Mouse (Mus musculus): ENCODE measurements around the gene Lifr. TPM values are rescaled to one million over a fixed set of nuclear protein-coding genes. Genes with fewer than 3 reads are reported as not detected.

Gene Lifr
- total and polyA plus RNA-seq, 2 experiments from 2014 or later, result 14.9 to 24.0 TPM

- H3K4me1 ChIP-seq (ENCODE audit: control insufficient read depth, insufficient read depth), result peaks cover 23% of the 10 kb centered on the region
- no peaks in the 10 kb centered on the region for H3K27me3 ChIP-seq (ENCODE audit: control insufficient read depth, insufficient read depth, low read length)
- no peak overlapping the region; the same call in 1 of the 2 replicates for H3K9ac ChIP-seq (replicated peaks; ENCODE audit: low read depth, low read length)
- ATAC-seq (ENCODE audit: insufficient read depth, low read depth) (peak; percentile 91), DNase-seq (ENCODE audit: low spot score) (peak; percentile 92)
- peaks cover 57% of the 10 kb centered on the region for H3K36me3 ChIP-seq (replicated peaks; ENCODE audit: control insufficient read depth, insufficient read depth, low read length)
- WGBS, result 49% methylated on average over 22 of the region's 22 CpGs
- no peak overlapping the region for H3K4me3 ChIP-seq (ENCODE audit: low read depth, low read length)
- H3K9me3 ChIP-seq (replicated peaks; ENCODE audit: control insufficient read depth, low read length), result no peaks in the 10 kb centered on the region
- H3K27ac ChIP-seq (ENCODE audit: low read depth), result peak overlapping the region; percentile 92
- TF ChIP-seq EP300 (IDR thresholded peaks at IDR 0.05; ENCODE audit: low read depth), result peak; percentile 88
- TF ChIP-seq CTCF (IDR thresholded peaks at IDR 0.05; ENCODE audit: low read depth), result no peak
- no peak overlapping the region for H3K4me2 ChIP-seq (ENCODE audit: low read depth, low read length)
Measured at GRCm38 (mm10) chr15:7189678-7190454, 99.5 kb downstream of the Lifr start.

GRCm38 (mm10) chr15:7191074-7191473 lies 100.7 kb downstream of the Lifr start:
- peaks cover 45% of the 10 kb centered on the region for H3K36me3 ChIP-seq (replicated peaks; ENCODE audit: control insufficient read depth, insufficient read depth, low read length)

GRCm38 (mm10) chr15:7192582-7192981 lies 102.2 kb downstream of the Lifr start:
- DNase-seq (ENCODE audit: low spot score), result no peak
- Histone ChIP-seq H3K4me3 (ENCODE audit: low read depth, low read length) (no peak overlapping the region), H3K4me2 (ENCODE audit: low read depth, low read length) (no peak overlapping the region), H3K4me1 (ENCODE audit: control insufficient read depth, insufficient read depth) (peaks cover 31% of the 10 kb centered on the region), H3K36me3 (replicated peaks; ENCODE audit: control insufficient read depth, insufficient read depth, low read length) (peaks cover 30% of the 10 kb centered on the region), H3K27me3 (ENCODE audit: control insufficient read depth, insufficient read depth, low read length) (no peaks in the 10 kb centered on the region), H3K9me3 (replicated peaks; ENCODE audit: control insufficient read depth, low read length) (no peaks in the 10 kb centered on the region), H3K27ac (ENCODE audit: low read depth) (no peak overlapping the region), H3K9ac (replicated peaks; ENCODE audit: low read depth, low read length) (no peak overlapping the region)
- WGBS, result 87% methylated on average over 2 of the region's 2 CpGs
- ATAC-seq (ENCODE audit: insufficient read depth, low read depth), result no peak
- TF ChIP-seq EP300 (IDR thresholded peaks at IDR 0.05; ENCODE audit: low read depth), result no peak

More at GRCm38 (mm10) chr15:7191074-7191473, 100.7 kb downstream of the Lifr start:
- ATAC-seq (ENCODE audit: insufficient read depth, low read depth), result no peak
- no peak overlapping the region for H3K9ac ChIP-seq (replicated peaks; ENCODE audit: low read depth, low read length)
- H3K4me1 ChIP-seq (ENCODE audit: control insufficient read depth, insufficient read depth), result peaks cover 31% of the 10 kb centered on the region
- H3K9me3 ChIP-seq (replicated peaks; ENCODE audit: control insufficient read depth, low read length), result no peaks in the 10 kb centered on the region
- H3K4me3 ChIP-seq (ENCODE audit: low read depth, low read length), result no peak overlapping the region
- H3K4me2 ChIP-seq (ENCODE audit: low read depth, low read length), result no peak overlapping the region
- H3K27me3 ChIP-seq (ENCODE audit: control insufficient read depth, insufficient read depth, low read length), result no peaks in the 10 kb centered on the region
- DNase-seq (ENCODE audit: low spot score), result no peak
- TF ChIP-seq EP300 (IDR thresholded peaks at IDR 0.05; ENCODE audit: low read depth), result no peak
- TF ChIP-seq CTCF (IDR thresholded peaks at IDR 0.05; ENCODE audit: low read depth), result no peak
- peak overlapping the region; percentile 92 for H3K27ac ChIP-seq (ENCODE audit: low read depth)
- WGBS, result 70% methylated on average over 4 of the region's 4 CpGs

GRCm38 (mm10) chr15:7194147-7194720 lies 103.8 kb downstream of the Lifr start:
- Histone ChIP-seq H3K4me3 (ENCODE audit: low read depth, low read length) (no peak overlapping the region), H3K9me3 (replicated peaks; ENCODE audit: control insufficient read depth, low read length) (no peaks in the 10 kb centered on the region), H3K4me2 (ENCODE audit: low read depth, low read length) (no peak overlapping the region), H3K27ac (ENCODE audit: low read depth) (peak overlapping the region; percentile 66), H3K9ac (replicated peaks; ENCODE audit: low read depth, low read length) (no peak overlapping the region), H3K36me3 (replicated peaks; ENCODE audit: control insufficient read depth, insufficient read depth, low read length) (peaks cover 21% of the 10 kb centered on the region), H3K4me1 (ENCODE audit: control insufficient read depth, insufficient read depth) (peaks cover 29% of the 10 kb centered on the region), H3K27me3 (ENCODE audit: control insufficient read depth, insufficient read depth, low read length) (no peaks in the 10 kb centered on the region)
- WGBS, result 28% methylated on average over 13 of the region's 13 CpGs
- no peak for TF ChIP-seq CTCF (IDR thresholded peaks at IDR 0.05; ENCODE audit: low read depth)
- TF ChIP-seq EP300 (IDR thresholded peaks at IDR 0.05; ENCODE audit: low read depth), result no peak
- ATAC-seq (ENCODE audit: insufficient read depth, low read depth) (no peak), DNase-seq (ENCODE audit: low spot score) (no peak)

- WGBS, result 64% methylated on average over 6 of the region's 6 CpGs
- H3K9ac ChIP-seq (replicated peaks; ENCODE audit: low read depth, low read length), result no peak overlapping the region
- H3K4me2 ChIP-seq (ENCODE audit: low read depth, low read length), result no peak overlapping the region
- TF ChIP-seq EP300 (IDR thresholded peaks at IDR 0.05; ENCODE audit: low read depth) (no peak), CTCF (IDR thresholded peaks at IDR 0.05; ENCODE audit: low read depth) (no peak)
- DNase-seq (ENCODE audit: low spot score), result no peak
- H3K4me3 ChIP-seq (ENCODE audit: low read depth, low read length), result no peak overlapping the region
- peaks cover 18% of the 10 kb centered on the region for H3K36me3 ChIP-seq (replicated peaks; ENCODE audit: control insufficient read depth, insufficient read depth, low read length)
- no peaks in the 10 kb centered on the region for H3K27me3 ChIP-seq (ENCODE audit: control insufficient read depth, insufficient read depth, low read length)
- ATAC-seq (ENCODE audit: insufficient read depth, low read depth), result no peak
- H3K4me1 ChIP-seq (ENCODE audit: control insufficient read depth, insufficient read depth), result peaks cover 27% of the 10 kb centered on the region
- peak overlapping the region; percentile 66 for H3K27ac ChIP-seq (ENCODE audit: low read depth)
- H3K9me3 ChIP-seq (replicated peaks; ENCODE audit: control insufficient read depth, low read length), result no peaks in the 10 kb centered on the region
Measured at GRCm38 (mm10) chr15:7194748-7195221, 104.4 kb downstream of the Lifr start.
